Mouse (Mus musculus): ENCODE results near the gene Adm. TPM values are rescaled to one million over a fixed set of nuclear protein-coding genes. Genes with fewer than 3 reads are reported as not detected.

Adm gene
- polyA plus RNA-seq, 1 experiment: 3.3 TPM

GRCm38 (mm10) chr7:110655966-110656365 is 28.5 kb downstream of the Adm start:
- TF ChIP-seq CTCF (IDR thresholded peaks at IDR 0.05; ENCODE audit: borderline replicate concordance, insufficient read depth, low read depth, low read length) (no peak), POLR2A (IDR thresholded peaks at IDR 0.05; ENCODE audit: borderline replicate concordance, insufficient read depth, low read length) (no peak)
- WGBS: 75% methylated on average over 6 of the region's 6 CpGs
- no peaks in the 10 kb centered on the region for H3K27me3 ChIP-seq (ENCODE audit: control insufficient read depth, insufficient read depth, low read length)
- no peaks in the 10 kb centered on the region for H3K4me1 ChIP-seq (ENCODE audit: control insufficient read depth, insufficient read depth, low read length)
- H3K27ac ChIP-seq (ENCODE audit: insufficient read depth, low read length): no peak overlapping the region
- DNase-seq: no peak
- no peak overlapping the region for H3K4me3 ChIP-seq (replicated peaks; ENCODE audit: insufficient read depth, low read depth, low read length)

GRCm38 (mm10) chr7:110658378-110658928 is 31.0 kb downstream of the Adm start:
- no peak for DNase-seq
- no peak overlapping the region for H3K27ac ChIP-seq (ENCODE audit: insufficient read depth, low read length)
- H3K4me3 ChIP-seq (replicated peaks; ENCODE audit: insufficient read depth, low read depth, low read length): no peak overlapping the region
- 62% methylated on average over 3 of the region's 3 CpGs for WGBS
- no peaks in the 10 kb centered on the region for H3K27me3 ChIP-seq (ENCODE audit: control insufficient read depth, insufficient read depth, low read length)
- no peaks in the 10 kb centered on the region for H3K4me1 ChIP-seq (ENCODE audit: control insufficient read depth, insufficient read depth, low read length)
- TF ChIP-seq CTCF (IDR thresholded peaks at IDR 0.05; ENCODE audit: borderline replicate concordance, insufficient read depth, low read depth, low read length): no peak
- no peak for TF ChIP-seq POLR2A (IDR thresholded peaks at IDR 0.05; ENCODE audit: borderline replicate concordance, insufficient read depth, low read length)

- WGBS: 74% methylated on average over 5 of the region's 5 CpGs
- TF ChIP-seq CTCF (IDR thresholded peaks at IDR 0.05; ENCODE audit: borderline replicate concordance, insufficient read depth, low read depth, low read length): no peak
- TF ChIP-seq POLR2A (IDR thresholded peaks at IDR 0.05; ENCODE audit: borderline replicate concordance, insufficient read depth, low read length): no peak
- no peak for DNase-seq
- Histone ChIP-seq H3K27ac (ENCODE audit: insufficient read depth, low read length) (no peak overlapping the region), H3K27me3 (ENCODE audit: control insufficient read depth, insufficient read depth, low read length) (no peaks in the 10 kb centered on the region), H3K4me3 (replicated peaks; ENCODE audit: insufficient read depth, low read depth, low read length) (no peak overlapping the region), H3K4me1 (ENCODE audit: control insufficient read depth, insufficient read depth, low read length) (peaks cover 10% of the 10 kb centered on the region; the same call in 1 of the 2 replicates)
Measured at GRCm38 (mm10) chr7:110666537-110666936, 39.1 kb downstream of the Adm start.

- WGBS: 16% methylated on average over 6 of the region's 6 CpGs
- Histone ChIP-seq H3K27ac (ENCODE audit: insufficient read depth, low read length) (0 out of 2 replicates have a peak overlapping the region, but pooled peaks have one; percentile 8), H3K4me1 (ENCODE audit: control insufficient read depth, insufficient read depth, low read length) (peaks cover 10% of the 10 kb centered on the region; the same call in 1 of the 2 replicates), H3K4me3 (replicated peaks; ENCODE audit: insufficient read depth, low read depth, low read length) (no peak overlapping the region), H3K27me3 (ENCODE audit: control insufficient read depth, insufficient read depth, low read length) (no peaks in the 10 kb centered on the region)
- TF ChIP-seq POLR2A (IDR thresholded peaks at IDR 0.05; ENCODE audit: borderline replicate concordance, insufficient read depth, low read length) (no peak), CTCF (IDR thresholded peaks at IDR 0.05; ENCODE audit: borderline replicate concordance, insufficient read depth, low read depth, low read length) (no peak)
- peak; percentile 24 to 47 for DNase-seq
Measured at GRCm38 (mm10) chr7:110668247-110668646, 40.8 kb downstream of the Adm start.

- DNase-seq: peak; percentile 20 to 50
- WGBS: 2% methylated on average over 5 of the region's 5 CpGs
- Histone ChIP-seq H3K27ac (ENCODE audit: insufficient read depth, low read length) (0 out of 2 replicates have a peak overlapping the region, but pooled peaks have one; percentile 8), H3K4me1 (ENCODE audit: control insufficient read depth, insufficient read depth, low read length) (peaks cover 10% of the 10 kb centered on the region; the same call in 1 of the 2 replicates), H3K27me3 (ENCODE audit: control insufficient read depth, insufficient read depth, low read length) (no peaks in the 10 kb centered on the region), H3K4me3 (replicated peaks; ENCODE audit: insufficient read depth, low read depth, low read length) (no peak overlapping the region)
- TF ChIP-seq CTCF (IDR thresholded peaks at IDR 0.05; ENCODE audit: borderline replicate concordance, insufficient read depth, low read depth, low read length) (no peak), POLR2A (IDR thresholded peaks at IDR 0.05; ENCODE audit: borderline replicate concordance, insufficient read depth, low read length) (no peak)
Measured at GRCm38 (mm10) chr7:110668756-110669155, 41.3 kb downstream of the Adm start.

- Histone ChIP-seq H3K27me3 (ENCODE audit: control insufficient read depth, insufficient read depth, low read length) (no peaks in the 10 kb centered on the region), H3K27ac (ENCODE audit: insufficient read depth, low read length) (no peak overlapping the region), H3K4me3 (replicated peaks; ENCODE audit: insufficient read depth, low read depth, low read length) (no peak overlapping the region), H3K4me1 (ENCODE audit: control insufficient read depth, insufficient read depth, low read length) (peaks cover 10% of the 10 kb centered on the region; the same call in 1 of the 2 replicates)
- 73% methylated on average over 6 of the region's 6 CpGs for WGBS
- no peak for DNase-seq
- TF ChIP-seq CTCF (IDR thresholded peaks at IDR 0.05; ENCODE audit: borderline replicate concordance, insufficient read depth, low read depth, low read length): no peak
- TF ChIP-seq POLR2A (IDR thresholded peaks at IDR 0.05; ENCODE audit: borderline replicate concordance, insufficient read depth, low read length): no peak
Measured at GRCm38 (mm10) chr7:110671121-110671680, 43.7 kb downstream of the Adm start.

Other genes with a start within 250 kb of the Adm start
- 34.7 and 37.2 TPM in 2 replicates for gene Sbf2, start 12.7 kb upstream of the Adm start, polyA plus RNA-seq (2012; rRNA removed)
- 19.0 and 21.1 TPM in 2 replicates for gene Ampd3, start 140.5 kb downstream of the Adm start, polyA plus RNA-seq (2012; rRNA removed)
- gene Rnf141, start 216.8 kb downstream of the Adm start, polyA plus RNA-seq (2012; rRNA removed): 81.3 and 88.4 TPM in 2 replicates
- gene Lyve1, start 235.6 kb downstream of the Adm start, polyA plus RNA-seq (2012; rRNA removed): 0.34 and 0.43 TPM in 2 replicates